Mouse (Mus musculus) T-cell, adult 2 months (primary cell): ENCODE data around the gene BC024978.

ENCODE experiments used
- DNase-seq: peaks from one replicate; pipeline ENCODE4 v3.0.0; 2022; ENCODE audit warnings: low spot score

BC024978 gene

GRCm38 (mm10) chr7:27177942-27178323 lies 17.6 kb upstream of the BC024978 start:
- peak; percentile 23 for DNase-seq

GRCm38 (mm10) chr7:27178324-27179216 lies 17.0 kb upstream of the BC024978 start, which contains the start of gene Rab4b:
TSS of gene Rab4b (minus strand) at chr7:27178896.
- DNase-seq: peak; percentile 99

- DNase-seq: no peak
Observed at GRCm38 (mm10) chr7:27179217-27179918, 16.2 kb upstream of the BC024978 start.

GRCm38 (mm10) chr7:27180036-27180435 lies 15.5 kb upstream of the BC024978 start:
- no peak for DNase-seq

- DNase-seq: no peak
Observed at GRCm38 (mm10) chr7:27180837-27181695, 14.5 kb upstream of the BC024978 start, which contains the start of the genes Gm21983 and Mia. TSS of gene Gm21983 (minus strand) at chr7:27181086. TSS of gene Mia (minus strand) at chr7:27181157.

- DNase-seq: no peak
Observed at GRCm38 (mm10) chr7:27182498-27182897, 13.1 kb upstream of the BC024978 start.

GRCm38 (mm10) chr7:27184964-27185363 lies 10.6 kb upstream of the BC024978 start:
- peak; percentile 43 for DNase-seq

- DNase-seq: no peak
Observed at GRCm38 (mm10) chr7:27185986-27186385, 9.6 kb upstream of the BC024978 start.

- no peak for DNase-seq
Observed at GRCm38 (mm10) chr7:27189271-27189931, 6.2 kb upstream of the BC024978 start.

GRCm38 (mm10) chr7:27192434-27192833 lies 3.1 kb upstream of the BC024978 start:
- DNase-seq: no peak

GRCm38 (mm10) chr7:27193731-27194130 lies 1.9 kb upstream of the BC024978 start:
- DNase-seq: no peak

- no peak for DNase-seq
Observed at GRCm38 (mm10) chr7:27197136-27197535, 1.6 kb downstream of the BC024978 start.

GRCm38 (mm10) chr7:27197634-27198033 lies 2.1 kb downstream of the BC024978 start:
- DNase-seq: no peak

GRCm38 (mm10) chr7:27198355-27198754 lies 2.8 kb downstream of the BC024978 start:
- no peak for DNase-seq

GRCm38 (mm10) chr7:27198779-27199178 lies 3.2 kb downstream of the BC024978 start:
- no peak for DNase-seq

GRCm38 (mm10) chr7:27203730-27204449 lies 8.3 kb downstream of the BC024978 start:
- DNase-seq: no peak

GRCm38 (mm10) chr7:27212626-27213025 lies 17.0 kb downstream of the BC024978 start:
- DNase-seq: no peak

GRCm38 (mm10) chr7:27218586-27218985 lies 23.0 kb downstream of the BC024978 start:
- DNase-seq: no peak

GRCm38 (mm10) chr7:27219937-27220336 lies 24.4 kb downstream of the BC024978 start:
- DNase-seq: no peak

- DNase-seq: no peak
Observed at GRCm38 (mm10) chr7:27221939-27222338, 26.4 kb downstream of the BC024978 start.

GRCm38 (mm10) chr7:27222538-27222937 lies 27.0 kb downstream of the BC024978 start:
- no peak for DNase-seq
